Mouse (Mus musculus) urinary bladder, adult 18-20 months (tissue): Measurements from ENCODE around the gene Fzd9.
"Not testable (repeated sequence)": the region's sequence is repeated elsewhere in the genome, so short reads cannot be mapped to it uniquely, and the experiment has no call there.

ENCODE experiments used
- DNase-seq, 2 experiments: peaks; one replicate each; pipeline ENCODE4 v3.0.0; 2022; ENCODE audit warnings: low spot score in 2 of 2, mixed read lengths in 2 of 2

Gene Fzd9

DNA sequence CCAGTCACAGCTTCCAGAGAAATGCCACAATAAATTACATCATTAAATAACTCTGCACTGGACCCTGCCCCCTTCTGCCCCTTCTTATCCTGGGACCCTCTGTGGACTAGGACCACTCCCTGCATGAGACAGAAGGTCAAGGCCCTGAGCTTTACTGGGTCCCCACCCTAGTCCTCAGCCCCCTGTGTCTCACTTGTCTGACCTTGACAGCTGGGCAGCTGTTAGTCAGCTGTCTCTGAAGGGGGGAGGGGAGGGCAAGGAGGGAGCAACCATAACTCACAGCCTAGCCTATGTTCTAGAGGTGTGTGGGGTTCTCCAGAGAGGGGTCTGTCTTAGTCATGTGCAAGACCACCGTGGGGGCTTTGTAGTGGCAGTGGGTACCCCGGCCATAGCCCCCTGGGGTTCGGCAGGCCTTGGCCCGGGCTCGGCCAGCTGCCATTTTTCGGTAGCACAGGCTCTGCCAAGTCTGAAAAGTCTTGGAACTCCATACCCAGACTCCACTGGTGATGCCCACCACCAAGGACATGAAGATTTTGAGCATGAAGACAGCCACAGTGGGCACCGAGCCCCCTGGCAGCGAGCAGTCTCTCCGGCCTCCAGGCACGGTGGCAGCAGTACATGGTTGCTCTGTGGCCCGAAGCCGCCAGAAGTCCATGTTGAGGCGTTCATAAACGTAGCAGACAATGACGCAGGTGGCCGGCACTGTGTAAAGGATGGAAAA is 1.9 kb downstream of the Fzd9 start:
- no peak for DNase-seq

DNA sequence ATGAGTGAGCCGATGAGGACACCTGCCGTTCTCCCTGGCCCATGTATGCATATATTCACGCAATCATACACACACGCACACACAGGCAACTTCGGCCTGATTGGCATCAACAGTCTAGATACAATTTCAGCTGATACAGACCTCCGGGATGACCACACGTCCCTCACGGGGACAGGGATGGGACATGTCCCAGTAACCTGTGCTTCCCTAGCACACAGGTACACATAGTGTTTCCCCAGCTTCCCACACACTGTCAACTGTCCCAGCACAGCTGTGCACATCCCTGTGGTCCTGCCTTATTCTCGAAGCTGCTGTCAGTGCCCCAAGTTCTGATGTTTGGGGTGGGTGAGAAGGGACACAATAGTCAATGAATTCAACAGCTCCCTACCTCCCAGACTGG is 3.7 kb downstream of the Fzd9 start:
- DNase-seq, result no peak

DNA sequence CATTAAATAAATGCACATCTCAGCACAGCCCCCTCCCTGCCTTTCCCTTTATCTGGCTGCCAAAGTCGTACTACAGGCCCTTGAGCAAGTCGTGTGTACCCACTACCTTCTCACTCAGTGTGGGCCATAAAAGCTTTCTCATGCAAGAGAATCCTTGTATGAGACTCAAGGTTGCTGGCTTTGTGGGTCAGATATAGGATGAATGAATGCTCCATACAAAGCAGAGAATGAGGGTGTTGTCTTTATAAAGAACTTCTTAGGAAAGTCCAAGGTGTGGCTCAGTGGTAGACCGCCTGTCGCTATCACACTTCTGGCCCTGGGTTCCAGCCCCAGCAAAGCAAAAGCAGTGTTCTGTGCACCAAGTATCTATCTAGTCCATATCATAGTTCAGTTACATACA is 4.5 kb downstream of the Fzd9 start:
- DNase-seq, result no peak

DNA sequence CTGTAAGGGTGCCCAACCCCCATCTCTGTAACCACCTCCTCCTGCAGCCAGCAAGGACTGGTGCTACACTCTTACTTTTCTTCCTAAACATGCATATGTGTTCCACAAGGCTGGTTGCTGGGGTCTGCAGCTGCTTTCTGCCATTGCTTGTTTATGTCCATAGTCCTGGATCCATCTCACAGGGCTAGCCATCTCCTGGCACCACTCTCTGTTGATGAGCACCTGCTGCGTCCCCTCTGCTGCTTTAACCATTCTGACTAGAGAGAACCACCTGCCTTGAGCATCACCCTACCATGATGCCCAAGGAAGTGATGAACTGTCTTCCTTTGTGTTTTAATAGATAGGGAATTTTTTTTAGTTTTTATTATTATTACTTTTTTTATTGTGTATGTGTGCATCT is 7.9 kb downstream of the Fzd9 start:
- DNase-seq, result no peak

DNA sequence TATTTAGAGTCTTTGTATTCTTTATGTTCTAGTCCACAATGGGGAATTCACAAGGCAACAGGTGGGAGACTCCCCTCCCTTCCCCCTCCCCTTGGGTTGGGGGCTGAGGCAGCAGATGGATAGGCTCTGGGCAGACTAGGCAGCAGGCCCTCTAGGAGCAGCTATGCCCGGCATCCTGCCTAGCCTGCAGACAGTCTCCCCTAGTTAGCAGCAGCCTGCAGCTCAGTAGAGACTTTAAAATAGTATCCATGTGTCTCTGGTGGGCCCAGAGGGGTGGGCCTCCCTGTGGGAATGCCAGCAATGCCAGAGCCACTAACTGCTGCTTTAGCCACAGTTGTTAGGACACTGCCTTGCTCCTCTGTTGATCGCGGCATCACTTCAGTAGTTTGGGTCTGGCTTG is 8.4 kb downstream of the Fzd9 start:
- DNase-seq, result no peak

DNA sequence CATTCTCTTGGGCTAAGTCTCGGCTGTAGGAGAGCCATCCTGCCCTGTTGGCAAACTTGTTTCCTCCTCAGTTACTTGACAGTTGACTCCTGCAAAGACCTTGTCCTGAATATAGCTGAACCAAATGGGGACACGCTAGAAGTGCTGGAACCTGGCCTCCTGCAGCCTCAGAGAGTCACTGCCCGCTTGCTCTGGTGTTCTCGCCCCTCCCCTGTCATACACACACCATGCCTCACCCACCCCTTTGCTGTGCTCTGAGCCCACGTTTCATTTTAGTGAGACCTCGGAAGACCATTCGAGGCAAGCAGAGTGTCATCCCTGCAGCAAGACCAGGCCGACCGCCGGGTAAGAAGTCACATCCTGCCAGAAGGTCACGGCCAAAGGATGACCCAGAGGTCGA is 8.9 kb downstream of the Fzd9 start:
- DNase-seq, result no peak

DNA sequence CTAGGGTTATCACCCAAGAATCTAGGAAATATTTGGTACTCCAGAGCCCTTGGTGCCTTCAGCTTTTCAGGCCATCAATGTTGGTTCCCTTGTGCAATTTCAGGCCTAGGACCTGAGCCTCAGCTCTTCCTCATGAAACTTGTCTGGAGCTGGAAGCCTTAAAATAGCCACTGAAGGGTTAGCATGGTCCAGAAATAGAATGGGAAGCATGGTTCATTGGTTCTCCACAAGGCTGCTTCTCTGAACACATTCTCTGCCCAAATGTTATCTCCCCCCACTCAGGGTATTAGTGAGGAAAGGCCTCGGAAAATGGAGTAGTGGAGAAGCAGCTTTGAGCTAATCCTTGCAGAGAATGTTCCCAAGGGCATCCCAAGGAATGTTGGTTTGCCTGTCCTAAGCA is 9.6 kb downstream of the Fzd9 start:
- no peak for DNase-seq

DNA sequence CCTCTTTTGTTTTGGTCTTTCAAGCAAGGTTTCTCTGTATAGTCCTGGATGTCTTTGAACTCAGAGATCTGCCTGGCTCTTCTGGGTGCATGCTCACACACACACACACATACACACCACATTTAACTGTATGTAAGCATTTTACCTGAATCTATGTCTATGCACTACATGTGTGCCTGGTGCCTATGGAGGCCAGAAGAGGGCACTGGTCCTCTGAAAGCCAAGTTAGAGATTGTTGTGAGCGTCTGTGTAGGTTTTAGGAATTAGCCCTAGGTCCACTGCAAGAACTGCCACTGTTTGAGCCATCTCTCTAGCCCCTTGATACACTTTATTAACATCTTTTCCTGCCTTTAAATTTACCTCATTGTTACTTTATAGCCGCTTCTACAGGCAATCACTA is 12.2 kb downstream of the Fzd9 start:
- DNase-seq, result no peak

DNA sequence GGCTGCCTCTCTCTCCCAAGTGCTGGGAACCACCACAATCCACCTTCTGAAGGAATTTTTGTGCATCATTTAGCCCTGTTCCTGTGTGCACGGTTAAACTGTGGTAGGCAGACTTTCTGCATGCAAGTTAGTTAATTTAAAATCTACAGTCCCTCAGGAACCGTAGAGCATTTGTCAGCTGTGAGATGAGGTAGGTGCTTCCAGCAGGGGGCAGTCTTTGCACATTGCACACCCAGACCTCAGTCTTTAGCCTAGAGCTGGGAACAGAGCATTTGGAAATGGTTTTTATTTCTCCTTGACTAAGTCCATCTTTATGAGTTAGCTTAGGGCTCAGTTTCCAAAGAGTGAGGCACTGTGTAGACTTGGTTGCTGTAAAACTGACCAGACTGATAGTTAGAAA is 14.5 kb downstream of the Fzd9 start:
- DNase-seq, result no peak

DNA sequence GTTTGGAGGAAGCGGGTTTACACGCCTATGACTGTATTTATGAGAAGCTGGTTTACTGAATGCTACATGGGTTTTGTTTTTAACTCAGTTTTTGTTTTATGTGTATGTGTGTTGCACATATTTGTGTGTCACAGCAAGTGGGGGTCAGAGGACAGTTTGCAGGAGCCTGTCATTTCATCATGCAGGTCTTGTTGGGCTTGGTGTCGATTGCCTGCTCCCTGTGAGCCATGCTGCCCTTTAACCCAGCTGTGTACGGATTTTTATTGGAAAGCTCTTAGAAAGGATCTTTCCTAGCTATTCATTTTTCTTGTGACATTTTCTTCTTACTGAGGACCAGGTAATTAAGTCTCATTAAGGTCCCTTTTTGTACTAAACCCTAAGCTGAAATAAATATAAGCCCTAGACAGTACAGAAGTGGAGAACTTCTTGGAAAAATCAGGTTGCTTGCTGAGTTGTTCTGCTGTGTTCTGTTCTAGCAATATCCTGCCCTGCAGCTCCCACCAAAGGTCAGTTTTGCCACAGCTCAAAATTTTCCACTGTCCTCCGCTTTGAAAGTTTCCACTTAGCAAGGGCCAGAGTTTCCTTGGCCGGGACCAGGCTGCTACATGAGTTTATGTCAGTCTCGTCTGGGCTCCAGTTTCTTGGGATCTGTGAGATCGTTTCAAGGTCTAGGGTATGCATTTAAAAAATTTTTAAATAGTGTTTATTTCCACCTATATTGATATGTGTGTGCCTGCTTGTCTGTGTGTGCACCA is 17.7 kb downstream of the Fzd9 start:
- no peak for DNase-seq

DNA sequence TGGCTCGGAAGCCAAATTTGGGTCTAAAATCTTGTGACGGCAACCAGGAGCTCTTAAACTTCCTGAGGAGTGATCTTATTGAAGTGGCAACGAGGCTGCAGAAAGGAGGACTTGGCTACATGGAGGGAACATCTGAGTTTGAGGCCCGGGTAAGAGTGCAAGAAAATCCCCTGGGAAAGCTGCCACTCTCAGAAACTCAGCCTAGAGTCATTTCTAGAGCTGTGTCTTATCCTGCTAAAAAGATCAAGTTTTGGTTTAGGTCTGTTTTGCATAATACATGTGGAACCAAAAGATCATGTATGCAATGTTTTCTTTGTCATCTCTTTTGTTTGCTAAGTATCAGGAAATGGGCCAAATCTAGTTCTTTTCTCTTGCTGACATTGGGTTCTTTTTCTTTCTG is 20.8 kb downstream of the Fzd9 start:
- no peak for DNase-seq

DNA sequence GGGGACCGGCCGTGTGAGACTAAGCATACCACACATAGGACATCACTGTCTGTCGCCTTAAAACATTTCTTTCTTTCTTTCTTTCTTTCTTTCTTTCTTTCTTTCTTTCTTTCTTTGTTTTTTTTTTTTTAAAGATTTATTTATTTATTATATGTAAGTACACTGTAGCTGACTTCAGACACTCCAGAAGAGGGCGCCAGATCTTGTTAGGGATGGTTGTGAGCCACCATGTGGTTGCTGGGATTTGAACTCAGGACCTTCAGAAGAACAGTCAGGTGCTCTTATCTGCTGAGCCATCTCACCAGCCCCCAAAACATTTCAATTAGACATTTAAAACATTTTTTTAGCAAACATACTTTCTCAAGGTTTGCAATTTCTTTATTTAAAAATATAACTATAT is 25.2 kb downstream of the Fzd9 start:
- DNase-seq, result not testable (repeated sequence)

DNA sequence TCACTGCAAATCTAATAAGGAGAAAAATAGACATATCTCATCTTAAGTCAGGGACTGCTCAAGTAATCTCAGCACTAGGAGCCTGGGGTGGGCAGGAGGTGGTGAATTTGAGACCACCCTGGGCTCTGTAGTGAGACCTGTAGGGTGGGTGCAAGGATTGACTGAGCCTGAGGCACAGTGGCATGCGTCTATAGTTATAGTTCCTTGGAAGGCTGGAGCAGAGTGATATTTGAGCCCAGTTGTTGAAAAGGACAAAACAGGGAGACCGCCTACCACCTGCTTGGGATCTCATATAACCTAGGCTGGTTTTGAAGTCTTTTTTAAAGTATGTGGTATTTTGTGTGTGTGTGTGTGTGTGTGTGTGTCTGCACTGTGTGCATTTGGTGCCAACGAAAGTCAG is 26.9 kb downstream of the Fzd9 start:
- no peak for DNase-seq

DNA sequence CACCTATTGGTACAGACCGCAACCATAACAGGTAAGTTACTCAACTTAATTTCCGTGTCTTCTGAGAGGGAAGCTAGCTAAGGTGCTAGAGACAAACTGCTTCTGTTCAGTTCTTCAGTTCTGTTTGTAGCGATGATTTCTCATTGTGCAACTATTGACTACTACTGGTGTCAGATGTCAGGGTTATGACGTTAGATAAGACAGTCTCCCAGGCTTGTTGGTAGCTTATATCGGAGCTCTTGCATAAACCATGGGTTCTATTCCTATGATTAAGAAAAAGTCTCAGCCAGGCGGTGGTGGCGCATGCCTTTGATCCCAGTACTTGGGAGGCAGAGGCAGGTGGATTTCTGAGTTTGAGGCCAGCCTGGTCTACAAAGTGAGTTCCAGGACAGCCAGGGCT is 29.0 kb downstream of the Fzd9 start:
- no peak for DNase-seq

DNA sequence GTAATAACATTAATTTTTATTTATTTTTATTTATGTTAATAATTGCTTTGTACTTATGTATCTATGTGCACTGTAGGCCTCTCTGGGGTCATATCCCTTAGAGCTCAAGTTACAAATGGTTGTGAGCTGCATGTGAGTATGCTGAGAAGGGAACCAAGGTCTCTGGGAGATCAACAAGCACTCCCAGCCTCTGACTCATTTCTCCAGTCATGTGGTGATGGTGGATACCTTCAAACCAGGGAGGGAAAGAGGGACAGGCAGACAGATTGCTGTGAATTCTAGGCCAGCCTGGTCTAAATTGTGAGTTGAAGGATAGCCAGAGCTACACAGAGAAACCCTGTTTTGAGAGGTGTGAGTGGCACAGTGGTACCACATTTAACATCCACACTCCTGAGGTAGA is 30.1 kb downstream of the Fzd9 start:
- DNase-seq, result no peak

DNA sequence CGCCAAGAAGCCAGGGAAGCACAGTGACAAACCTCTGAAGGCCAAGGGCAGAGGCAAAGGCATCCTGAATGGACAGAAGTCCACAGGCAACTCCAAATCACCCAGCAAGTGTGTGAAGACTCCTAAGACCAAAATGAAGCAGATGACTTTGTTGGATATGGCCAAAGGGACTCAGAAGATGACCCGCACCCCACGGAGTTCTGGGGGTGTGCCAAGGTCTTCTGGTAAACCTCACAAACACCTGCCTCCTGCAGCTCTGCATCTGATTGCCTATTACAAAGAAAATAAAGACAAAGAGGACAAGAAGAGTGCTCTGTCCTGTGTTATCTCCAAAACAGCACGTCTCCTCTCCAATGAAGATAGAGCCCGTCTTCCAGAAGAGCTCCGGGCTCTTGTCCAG is 34.2 kb downstream of the Fzd9 start:
- DNase-seq, result no peak

DNA sequence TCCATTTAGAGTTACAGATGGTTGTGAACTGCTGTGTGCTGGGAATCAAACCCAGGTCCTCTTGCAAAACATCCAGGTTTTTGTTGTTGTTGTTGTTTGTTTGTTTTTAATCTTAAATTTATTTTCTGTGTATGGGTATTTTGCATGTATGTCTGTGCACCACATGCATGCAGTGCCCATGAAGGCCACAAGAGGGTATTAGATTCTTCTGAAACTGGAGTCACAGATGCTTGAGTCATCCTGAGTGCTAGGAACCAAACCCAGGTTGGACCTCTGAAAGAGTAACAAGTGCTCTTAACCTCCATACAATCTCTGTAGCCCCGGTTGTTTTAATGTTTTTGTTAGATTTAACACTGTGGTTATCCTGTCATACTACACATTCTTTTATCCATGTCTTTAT is 42.8 kb downstream of the Fzd9 start:
- DNase-seq, result no peak

DNA sequence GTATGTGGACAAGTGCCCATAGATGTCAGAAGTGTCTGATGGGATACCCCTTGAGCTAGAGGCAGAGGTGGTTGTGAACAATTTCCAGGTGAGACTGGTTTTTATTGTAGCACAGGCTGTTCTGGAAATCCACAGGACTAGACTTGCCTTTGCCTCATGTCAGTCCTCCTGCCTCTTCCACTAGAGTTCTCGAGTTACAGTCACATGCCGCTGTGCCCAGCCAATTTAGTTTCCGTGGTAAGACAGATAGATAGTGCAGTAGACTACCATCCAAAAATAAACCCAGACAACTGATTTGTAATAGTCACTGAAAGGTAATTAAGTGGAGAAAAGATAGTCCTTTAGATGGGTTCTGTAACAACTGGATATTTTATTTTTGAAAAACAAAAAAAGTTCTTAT is 48.3 kb downstream of the Fzd9 start:
- no peak for DNase-seq
